Mouse (Mus musculus) midbrain, embryonic 16.5 days (tissue): ENCODE results near the gene Nr5a2. TPM values are rescaled to one million over a fixed set of nuclear protein-coding genes. Genes with fewer than 3 reads are reported as not detected.

ENCODE experiments used
- ATAC-seq: fragments of 200-750 bp; cut with Nextera tagmentation; 2 replicates; pipeline ENCODE4 v1.8.0; 2017; ENCODE audit warnings: moderate TSS enrichment
- H3K27ac ChIP-seq: fragments of 300-500 bp; sonication (generic); 2 replicates; pipeline ENCODE4 v1.5.1; 2014; ENCODE audit warnings: mild to moderate bottlenecking, low read length, mixed read lengths
- H3K27me3 ChIP-seq: fragments of 300-500 bp; sonication (generic); 2 replicates; pipeline ENCODE4 v1.6.1; 2014; ENCODE audit warnings: low read depth, low read length, mixed read lengths; ENCODE audit not compliant: control insufficient read depth, insufficient read depth
- H3K36me3 ChIP-seq: fragments of 300-500 bp; sonication (generic); 2 replicates; pipeline ENCODE4 v1.6.1; 2014; ENCODE audit warnings: mild to moderate bottlenecking, low read length, moderate library complexity, mixed read lengths; ENCODE audit not compliant: control insufficient read depth, insufficient read depth
- H3K4me1 ChIP-seq: fragments of 300-500 bp; sonication (generic); 2 replicates; pipeline ENCODE4 v1.6.1; 2014; ENCODE audit warnings: mild to moderate bottlenecking, low read length, mixed read lengths; ENCODE audit not compliant: control insufficient read depth, insufficient read depth
- H3K4me2 ChIP-seq: fragments of 300-500 bp; sonication (generic); 2 replicates; pipeline ENCODE4 v1.6.1; 2014; ENCODE audit warnings: mild to moderate bottlenecking, low read length, mixed read lengths
- H3K4me3 ChIP-seq: fragments of 300-500 bp; sonication (generic); 2 replicates; pipeline ENCODE4 v1.5.1; 2014; ENCODE audit warnings: low read depth, mild to moderate bottlenecking, low read length, moderate library complexity, mixed read lengths
- H3K9ac ChIP-seq: fragments of 300-500 bp; sonication (generic); 2 replicates; pipeline ENCODE4 v1.6.1; 2014; ENCODE audit warnings: low read depth, low read length, mixed read lengths
- H3K9me3 ChIP-seq: fragments of 300-500 bp; sonication (generic); replicated peaks from 2 replicates; pipeline ENCODE4 v1.6.1; 2014; ENCODE audit warnings: mild to moderate bottlenecking, low read length, mixed read lengths; ENCODE audit not compliant: control insufficient read depth, poor library complexity, severe bottlenecking
- WGBS: fragments of 180-500 bp; shearing (Covaris S2); extraction: QIAGEN DNeasy Blood & Tissue Kit; methylation state at CpG from one replicate; pipeline ENCODE4 v1.1.7; 2014; 5-methylcytosine and 5-hydroxymethylcytosine counted together
- polyA plus RNA-seq: library from polyadenylated mRNA; unstranded; fragments of >200 nt; fragmentation: Nextera tagmentation; extraction: Ambion mirVana; gene quantifications from 2 replicates; pipeline ENCODE4 v1.2.1, GENCODE M21; 2015

Gene Nr5a2
- polyA plus RNA-seq, 1 experiment from 2014 or later = 0.68 TPM

GRCm38 (mm10) chr1:136856104-136856503, 104.1 kb downstream of the Nr5a2 start:
- ATAC-seq = no peak
- H3K4me3 ChIP-seq = no peak overlapping the region
- no peak overlapping the region for H3K9ac ChIP-seq
- no peaks in the 10 kb centered on the region for H3K4me1 ChIP-seq
- H3K9me3 ChIP-seq = no peaks in the 10 kb centered on the region
- H3K36me3 ChIP-seq = no peaks in the 10 kb centered on the region
- WGBS = 87% methylated on average over 3 of the region's 3 CpGs
- H3K27me3 ChIP-seq = no peaks in the 10 kb centered on the region
- H3K27ac ChIP-seq = no peak overlapping the region
- H3K4me2 ChIP-seq = no peak overlapping the region

- Histone ChIP-seq H3K9me3 (no peaks in the 10 kb centered on the region), H3K27ac (no peak overlapping the region), H3K4me2 (no peak overlapping the region), H3K36me3 (no peaks in the 10 kb centered on the region), H3K4me3 (no peak overlapping the region), H3K27me3 (no peaks in the 10 kb centered on the region), H3K4me1 (peaks cover 8% of the 10 kb centered on the region), H3K9ac (no peak overlapping the region)
- 54% methylated on average over 6 of the region's 6 CpGs for WGBS
- ATAC-seq = no peak
Observed at GRCm38 (mm10) chr1:136848791-136849190, 111.5 kb downstream of the Nr5a2 start.

DNA sequence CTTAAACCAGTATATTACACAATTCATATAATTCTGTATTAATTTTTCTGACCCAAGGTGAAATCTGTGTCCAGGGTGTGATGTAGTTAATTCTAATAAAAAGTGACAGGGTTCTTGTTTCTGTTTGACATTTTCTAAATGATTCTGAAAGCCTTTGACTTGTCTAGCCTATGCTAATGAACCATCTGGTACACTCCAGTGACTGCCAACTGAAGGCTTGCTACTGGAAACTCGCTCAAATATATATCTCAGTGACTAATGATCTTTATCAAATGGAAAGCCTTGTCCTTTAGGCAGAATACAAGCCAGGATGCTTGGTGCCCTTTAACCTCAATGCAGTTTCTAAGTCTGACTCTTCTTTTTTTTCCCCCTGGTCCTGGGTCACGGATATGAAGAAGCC, 114.2 kb downstream of the Nr5a2 start:
- H3K4me2 ChIP-seq = no peak overlapping the region
- H3K4me3 ChIP-seq = no peak overlapping the region
- H3K27me3 ChIP-seq = no peaks in the 10 kb centered on the region
- no peaks in the 10 kb centered on the region for H3K36me3 ChIP-seq
- WGBS = 37% methylated on average over 2 of the region's 2 CpGs
- H3K4me1 ChIP-seq = peaks cover 8% of the 10 kb centered on the region
- no peak overlapping the region for H3K27ac ChIP-seq
- no peaks in the 10 kb centered on the region for H3K9me3 ChIP-seq
- peak; percentile 60; the same call in 1 of the 2 replicates for ATAC-seq
- no peak overlapping the region for H3K9ac ChIP-seq

DNA sequence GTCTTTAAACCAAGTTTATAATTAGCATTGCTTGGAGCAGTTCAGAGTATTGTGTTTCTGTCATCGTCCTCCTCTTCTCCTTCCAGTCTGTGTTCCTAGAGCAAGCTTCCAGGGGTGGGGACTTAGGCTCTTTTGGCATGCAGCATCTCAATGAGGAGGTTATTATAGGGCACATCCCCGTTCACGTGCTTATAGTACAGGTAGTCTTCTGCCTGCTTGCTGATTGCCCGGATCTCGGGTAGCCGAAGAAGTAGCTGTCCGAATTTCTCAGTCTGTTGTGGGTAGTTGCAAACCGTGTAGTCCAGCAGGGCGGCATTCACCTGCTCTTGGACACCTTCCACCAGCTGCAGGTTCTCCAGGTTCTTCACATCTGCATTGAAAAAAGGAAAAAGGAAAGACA, 114.9 kb downstream of the Nr5a2 start:
- Histone ChIP-seq H3K27ac (no peak overlapping the region), H3K9ac (no peak overlapping the region)
- 76% methylated on average over 9 of the region's 9 CpGs for WGBS

GRCm38 (mm10) chr1:136840512-136840911, 119.7 kb downstream of the Nr5a2 start:
- Histone ChIP-seq H3K4me2 (no peak overlapping the region), H3K9me3 (no peaks in the 10 kb centered on the region), H3K4me1 (no peaks in the 10 kb centered on the region), H3K27ac (no peak overlapping the region), H3K9ac (no peak overlapping the region), H3K27me3 (no peaks in the 10 kb centered on the region), H3K4me3 (no peak overlapping the region), H3K36me3 (no peaks in the 10 kb centered on the region)
- ATAC-seq = no peak
- 87% methylated on average over 7 of the region's 7 CpGs for WGBS

More for the DNA sequence above, 114.9 kb downstream of the Nr5a2 start:
- ATAC-seq = no peak
- Histone ChIP-seq H3K4me3 (no peak overlapping the region), H3K36me3 (no peaks in the 10 kb centered on the region), H3K9me3 (no peaks in the 10 kb centered on the region), H3K4me2 (no peak overlapping the region), H3K4me1 (peaks cover 8% of the 10 kb centered on the region), H3K27me3 (no peaks in the 10 kb centered on the region)

- 85% methylated on average over 10 of the region's 10 CpGs for WGBS
- Histone ChIP-seq H3K4me2 (no peak overlapping the region), H3K27me3 (no peaks in the 10 kb centered on the region), H3K4me3 (no peak overlapping the region), H3K9ac (no peak overlapping the region), H3K27ac (no peak overlapping the region), H3K4me1 (no peaks in the 10 kb centered on the region), H3K9me3 (no peaks in the 10 kb centered on the region), H3K36me3 (no peaks in the 10 kb centered on the region)
- ATAC-seq = no peak
Observed at GRCm38 (mm10) chr1:136839202-136839601, 121.0 kb downstream of the Nr5a2 start.

DNA sequence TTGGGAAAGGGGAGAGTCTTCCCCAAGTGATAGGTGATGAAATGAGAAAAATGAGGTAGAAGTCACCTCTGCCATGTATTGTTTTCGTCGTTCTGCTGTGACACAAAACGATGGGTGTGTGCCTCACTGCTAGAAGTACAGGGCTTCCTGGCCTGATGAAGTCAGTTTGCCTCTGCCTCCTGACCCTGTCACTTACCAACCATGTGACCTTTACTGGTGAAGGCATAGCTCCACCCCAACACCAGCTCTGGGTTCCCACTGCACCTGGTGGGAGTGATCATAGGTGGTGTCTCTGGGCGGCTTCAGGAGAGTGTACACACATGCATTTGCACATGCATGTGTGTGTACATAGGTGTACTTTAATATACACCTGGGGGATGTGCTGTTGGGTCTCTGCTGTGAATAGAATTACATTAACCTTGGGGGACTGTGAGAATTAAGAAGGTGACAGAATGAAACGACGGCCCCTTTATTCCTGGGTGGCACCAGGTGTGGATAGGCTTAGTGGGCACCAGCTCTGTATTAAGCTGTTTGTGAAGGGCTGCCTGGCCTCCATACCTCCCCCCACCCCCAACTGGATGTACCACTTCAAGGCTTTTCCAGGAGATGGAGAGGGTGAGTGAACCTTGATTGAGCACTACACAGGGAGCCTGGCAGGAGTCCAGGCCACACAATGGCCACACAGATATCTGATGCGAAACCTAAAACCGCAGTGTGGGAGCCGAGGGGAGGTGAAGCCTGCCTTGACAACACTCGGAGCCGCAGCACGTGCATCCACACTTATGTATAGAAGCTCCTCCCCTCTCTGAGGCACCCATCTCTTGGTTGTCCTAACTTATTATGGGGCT, 127.7 kb downstream of the Nr5a2 start:
- Histone ChIP-seq H3K4me1 (no peaks in the 10 kb centered on the region), H3K36me3 (no peaks in the 10 kb centered on the region), H3K9ac (no peak overlapping the region), H3K27me3 (no peaks in the 10 kb centered on the region), H3K9me3 (no peaks in the 10 kb centered on the region), H3K4me3 (no peak overlapping the region), H3K27ac (no peak overlapping the region), H3K4me2 (no peak overlapping the region)
- ATAC-seq = no peak
- WGBS = 47% methylated on average over 12 of the region's 12 CpGs

GRCm38 (mm10) chr1:136830992-136831391, 129.3 kb downstream of the Nr5a2 start:
- H3K9ac ChIP-seq = no peak overlapping the region
- no peaks in the 10 kb centered on the region for H3K36me3 ChIP-seq
- WGBS = 92% methylated on average over 6 of the region's 6 CpGs
- no peaks in the 10 kb centered on the region for H3K4me1 ChIP-seq
- no peaks in the 10 kb centered on the region for H3K27me3 ChIP-seq
- H3K27ac ChIP-seq = no peak overlapping the region
- no peak for ATAC-seq
- no peak overlapping the region for H3K4me2 ChIP-seq
- no peaks in the 10 kb centered on the region for H3K9me3 ChIP-seq
- H3K4me3 ChIP-seq = no peak overlapping the region

GRCm38 (mm10) chr1:136829931-136830330, 130.3 kb downstream of the Nr5a2 start:
- WGBS = 95% methylated on average over 3 of the region's 3 CpGs
- Histone ChIP-seq H3K9me3 (no peaks in the 10 kb centered on the region), H3K4me2 (no peak overlapping the region), H3K4me1 (no peaks in the 10 kb centered on the region), H3K9ac (no peak overlapping the region), H3K27ac (no peak overlapping the region), H3K4me3 (no peak overlapping the region), H3K27me3 (no peaks in the 10 kb centered on the region), H3K36me3 (no peaks in the 10 kb centered on the region)
- ATAC-seq = no peak
